Mouse (Mus musculus) thymus, postnatal 10 days (tissue): ENCODE data around the gene Cubn.

Source experiments
- DNase-seq, 2 experiments: peaks; one replicate each; pipeline ENCODE4 v3.0.0; 2021; ENCODE audit warnings: low spot score in 2 of 2

The Cubn gene

DNA sequence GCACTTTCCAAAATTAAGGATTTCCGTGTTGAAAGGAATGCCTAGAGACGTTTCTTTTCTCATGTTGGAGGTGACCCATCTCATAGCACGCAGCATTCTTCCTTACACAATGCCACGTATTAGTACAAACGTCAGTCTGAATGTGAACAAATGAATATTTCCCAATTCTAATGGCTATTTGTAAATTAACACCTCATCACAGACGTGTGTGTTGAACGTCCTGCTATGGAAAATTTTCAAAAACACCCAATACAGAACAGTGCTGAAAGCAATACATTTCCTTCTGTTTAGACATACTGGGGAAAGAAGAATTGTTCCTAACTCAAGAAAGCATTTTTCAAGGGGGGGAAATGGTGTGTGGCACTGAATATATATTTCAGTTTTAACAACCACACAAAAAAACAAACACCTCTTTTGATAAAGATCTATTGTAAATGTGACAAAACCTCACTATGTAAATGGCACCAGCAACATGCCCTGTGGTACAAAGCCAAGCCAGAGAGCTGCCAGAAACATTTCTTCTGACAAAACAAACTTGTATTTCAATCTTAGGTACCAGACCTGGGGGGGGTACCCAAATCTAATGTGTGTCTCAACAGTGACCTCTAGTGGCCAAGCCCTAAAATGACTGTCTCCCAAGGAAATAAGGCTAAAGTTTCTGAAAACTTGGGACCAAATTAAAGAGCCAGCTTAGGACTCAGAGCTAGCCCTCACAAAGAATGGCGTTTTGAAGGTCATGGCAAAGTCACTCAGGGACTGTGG, 254.3 kb downstream of the Cubn start:
- peak; percentile 12 to 71 for DNase-seq

DNA sequence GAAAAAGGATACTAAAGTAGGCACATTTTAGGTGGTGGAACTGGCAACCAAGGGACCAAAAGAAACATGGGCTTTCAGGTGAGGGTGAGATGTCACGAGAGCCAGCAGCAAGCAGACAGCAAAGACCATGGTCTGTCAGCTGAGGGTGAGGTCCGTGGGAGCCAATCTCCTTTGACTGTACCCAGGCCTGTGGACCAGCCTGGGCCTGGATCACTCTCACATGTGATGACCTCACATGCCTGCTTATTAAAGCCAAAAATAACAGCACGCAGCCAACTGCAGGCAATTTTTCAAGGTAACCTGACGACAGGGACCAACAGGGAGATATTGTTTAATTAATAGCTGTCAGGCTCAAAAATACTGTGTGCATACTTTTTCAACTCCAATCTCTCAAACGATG, 255.9 kb downstream of the Cubn start:
- DNase-seq = no peak

DNA sequence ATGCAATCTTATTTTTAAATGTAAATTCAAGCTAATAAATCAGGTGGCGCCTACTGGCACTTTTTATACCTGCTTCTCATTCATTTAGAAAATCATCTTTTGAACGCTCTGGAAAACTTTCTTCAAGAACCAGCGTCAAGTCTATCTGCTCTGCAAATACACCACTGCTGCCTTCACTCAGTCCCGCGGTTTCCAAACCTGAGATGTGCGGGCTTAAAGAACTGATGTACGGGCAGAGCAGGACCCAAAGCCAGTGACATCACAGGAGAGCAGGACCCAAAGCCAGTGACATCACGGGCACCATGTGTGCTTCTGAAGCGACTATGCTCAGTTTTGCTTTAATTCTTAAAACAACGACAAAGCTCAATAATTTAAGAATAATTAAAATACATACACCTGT, 256.8 kb downstream of the Cubn start:
- no peak for DNase-seq

DNA sequence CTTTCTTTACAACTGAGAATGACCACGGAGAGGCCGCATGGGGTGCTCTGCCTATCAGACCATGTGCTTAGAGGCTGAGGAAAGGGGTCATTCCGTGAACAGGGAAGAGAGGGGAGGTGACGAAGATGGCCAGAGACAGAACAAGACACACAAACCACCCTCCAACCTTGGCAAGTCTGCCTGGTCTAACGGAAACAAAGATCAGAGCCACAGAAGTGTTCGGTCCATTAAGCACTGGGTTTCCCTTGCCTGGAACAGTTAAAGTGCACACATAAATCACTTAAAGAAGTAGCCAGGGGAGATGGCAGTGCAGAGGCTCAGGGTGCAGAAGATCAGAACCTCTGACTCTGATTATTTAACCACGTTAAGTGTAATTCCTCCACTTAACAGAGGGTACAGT, 257.7 kb downstream of the Cubn start:
- DNase-seq = no peak

DNA sequence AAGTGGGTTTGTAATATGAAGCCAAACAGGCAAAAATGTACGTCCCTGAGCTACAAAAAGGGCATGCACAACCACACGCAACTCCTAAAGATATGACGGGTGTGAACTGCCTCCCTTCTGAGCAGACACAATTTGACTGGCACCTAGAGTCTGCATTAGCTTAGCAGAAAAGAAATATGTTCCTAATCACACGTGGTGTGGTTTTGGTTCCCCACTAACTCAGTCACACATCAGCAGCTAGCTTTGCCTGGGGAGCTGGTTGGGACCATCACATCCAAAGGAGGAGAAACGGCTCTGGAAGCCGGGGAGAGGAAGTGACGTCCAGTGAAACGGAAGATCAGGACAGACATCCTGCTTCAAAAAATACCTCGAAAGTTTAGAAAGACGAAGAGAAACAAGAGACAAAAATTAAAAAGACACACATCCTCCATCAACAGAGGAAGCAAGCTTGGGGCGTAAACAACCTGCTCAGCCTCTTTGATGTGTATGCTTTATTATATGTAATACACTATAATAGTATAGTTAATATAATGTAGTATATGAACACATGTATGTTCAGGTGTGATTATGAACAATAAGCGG, 258.3 kb downstream of the Cubn start:
- DNase-seq = no peak

DNA sequence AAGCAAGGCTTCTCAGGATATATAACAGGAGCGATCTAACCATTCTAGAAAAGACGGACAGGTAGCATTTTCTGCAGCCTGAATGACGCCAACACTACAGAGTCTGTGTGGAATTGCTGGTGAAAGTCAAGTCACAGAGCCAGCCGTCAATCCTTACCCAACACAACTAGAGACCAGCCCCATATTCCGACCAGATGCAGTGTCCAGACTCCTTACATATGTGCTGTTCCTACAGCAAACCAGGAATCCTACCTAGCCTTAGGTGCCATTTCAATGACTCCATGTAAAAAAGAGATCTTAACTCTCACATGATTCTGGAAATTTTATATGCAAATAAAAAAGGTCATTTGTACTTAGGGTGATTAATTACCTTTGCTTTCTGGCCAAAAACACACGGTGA, 259.3 kb downstream of the Cubn start:
- no peak for DNase-seq

DNA sequence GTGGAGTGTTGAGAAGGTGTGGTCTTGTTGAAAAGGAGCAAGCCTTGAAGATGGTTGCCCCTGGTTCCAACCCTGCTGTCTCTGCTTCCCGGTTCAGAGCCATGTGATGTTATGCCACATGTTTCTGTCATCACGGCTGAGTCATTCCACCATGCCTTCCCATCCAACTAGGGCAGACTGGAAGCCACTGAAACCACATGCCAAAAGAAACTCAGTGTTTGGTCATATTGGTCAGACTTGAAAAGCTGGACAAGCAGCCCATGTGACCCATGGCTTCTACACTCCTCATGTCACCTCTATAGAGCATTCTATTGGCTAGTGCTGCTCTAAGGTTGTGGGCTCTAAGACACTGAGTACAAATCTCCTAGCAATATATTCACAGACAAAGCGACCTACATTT, 261.9 kb downstream of the Cubn start:
- DNase-seq = no peak
